Mouse (Mus musculus): Measurements from ENCODE around the gene Gm21861. TPM values are rescaled to one million over a fixed set of nuclear protein-coding genes. Genes with fewer than 3 reads are reported as not detected.
"Not testable (repeated sequence)": the region's sequence is repeated elsewhere in the genome, so short reads cannot be mapped to it uniquely, and the experiment has no call there.

Gm21861 gene
- not detected in 2 replicates for total RNA-seq (2014; rRNA removed)
- polyA plus RNA-seq (2015; fragmentation: Nextera tagmentation; extraction: Ambion mirVana): not detected in 2 replicates

GRCm38 (mm10) chrY:58814497-58814896 lies at the start of gene Gm21861:
Gene Gm21861, minus strand, starts transcription at chrY:58814597.
- H3K27ac ChIP-seq; H3K9ac ChIP-seq (replicated peaks; ENCODE audit: low read length); DNase-seq (ENCODE audit: low spot score); H3K36me3 ChIP-seq (ENCODE audit: insufficient read depth, low read length); ATAC-seq; H3K4me3 ChIP-seq (ENCODE audit: low read length); H3K4me2 ChIP-seq (ENCODE audit: low read depth, low read length); H3K9me3 ChIP-seq (ENCODE audit: low read length); H3K27me3 ChIP-seq (ENCODE audit: insufficient read depth, low read length); H3K4me1 ChIP-seq (ENCODE audit: insufficient read depth, low read length): not testable (repeated sequence)
- whole genome bisulfite sequencing: no CpG with 5 or more reads among the region's 7 CpGs

Data from hindbrain, postnatal 0 days (tissue).